In the genomic region with DNA sequence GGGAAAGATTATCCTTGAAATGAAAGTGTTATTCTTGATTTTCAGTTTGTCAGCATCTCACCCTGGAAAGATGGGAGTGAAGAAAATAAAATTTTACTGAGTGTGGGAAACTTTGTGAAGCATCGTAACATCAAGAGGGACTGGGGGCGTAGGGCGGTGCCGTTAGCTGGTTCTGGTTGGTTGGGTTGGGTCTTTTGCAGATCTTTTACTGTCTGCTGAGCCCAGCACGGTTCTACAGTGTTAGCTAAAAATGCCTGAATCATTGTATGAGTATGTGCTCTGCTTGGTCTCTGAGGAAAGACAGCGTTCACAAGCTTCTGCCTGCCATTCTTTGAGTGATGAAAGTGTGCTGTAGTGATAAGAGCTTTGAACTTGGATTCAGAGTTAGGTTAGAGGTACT, we compare ENCODE assay signal across 28 mouse cellular contexts. TPM values are rescaled to one million over a fixed set of nuclear protein-coding genes. Genes with fewer than 3 reads are reported as not detected.
"Had no signal": no experiment of that assay in that cellular context is flagged by ENCODE, and none has a peak within 500 bp of the region (broad histone marks: within the 10 kb centered on the region; RNA-seq: fewer than 3 reads in every experiment).

No protein-coding gene starts in this region.

- H3K4me2 ChIP-seq: limb, embryonic 12.5 days; limb, embryonic 15.5 days; liver, embryonic 11.5 days; lung, embryonic 14.5 days; stomach, embryonic 15.5 days had no signal

- H3K4me1 ChIP-seq: stomach, embryonic 15.5 days had no signal

- H3K4me3 ChIP-seq: limb, embryonic 12.5 days; limb, embryonic 15.5 days; stomach, embryonic 15.5 days had no signal

- ATAC-seq: liver, postnatal 0 days; lung, postnatal 0 days had no signal

- H3K9ac ChIP-seq: limb, embryonic 12.5 days; limb, embryonic 15.5 days; liver, embryonic 14.5 days; liver, postnatal 0 days; lung, embryonic 14.5 days; stomach, embryonic 15.5 days had no signal

- H3K27me3 ChIP-seq: limb, embryonic 12.5 days; limb, embryonic 15.5 days; stomach, embryonic 15.5 days had no signal

- H3K27ac ChIP-seq: limb, embryonic 12.5 days; limb, embryonic 15.5 days; liver, embryonic 14.5 days; macrophage; stomach, embryonic 15.5 days had no signal

- DNase-seq: kidney, adult 9 months; kidney, postnatal 14 days; kidney, postnatal 4 days; left cerebral cortex, postnatal 4 days; liver, postnatal 0 days; lung, embryonic 14.5 days; midbrain, embryonic 14.5 days; retina, postnatal 1 day; right cerebral cortex, postnatal 25 days; spleen, adult 18-20 months; thymus, adult 18-20 months; thymus, postnatal 36 days had no signal

- H3K36me3 ChIP-seq: limb, embryonic 12.5 days; limb, embryonic 15.5 days; stomach, embryonic 15.5 days had no signal

- H3K9me3 ChIP-seq: limb, embryonic 15.5 days; stomach, embryonic 15.5 days had no signal

RNA-seq across cellular contexts. Expression of a gene that starts 24.5 kb away (rescaled TPM):
- total RNA-seq: layer of hippocampus, adult 18-20 months; layer of hippocampus, postnatal 14 days; left cerebral cortex, postnatal 14 days; left cerebral cortex, postnatal 4 days; megakaryocyte, adult 5-6 weeks; midbrain, postnatal 0 days had no signal
- polyA plus RNA-seq: kidney, embryonic 16.5 days; limb, embryonic 12.5 days; limb, embryonic 15.5 days; liver, embryonic 11.5 days; liver, embryonic 14.5 days; liver, postnatal 0 days; lung, embryonic 14.5 days; lung, postnatal 0 days; macrophage; midbrain, embryonic 14.5 days; midbrain, postnatal 0 days; neural tube, embryonic 11.5 days; neural tube, embryonic 14.5 days; stomach, embryonic 15.5 days; urinary bladder, adult 2 months had no signal
